Mouse (Mus musculus): Measurements from ENCODE around the gene Paqr4.

Paqr4 gene

GRCm38 (mm10) chr17:23725477-23725876 is 15.2 kb downstream of the Paqr4 start:
- DNase-seq = no peak

GRCm38 (mm10) chr17:23722376-23723125 is 18.1 kb downstream of the Paqr4 start, which contains the start of gene 1520401A03Rik:
TSS of gene 1520401A03Rik (minus strand) at chr17:23722783.
- no peak for DNase-seq

DNA sequence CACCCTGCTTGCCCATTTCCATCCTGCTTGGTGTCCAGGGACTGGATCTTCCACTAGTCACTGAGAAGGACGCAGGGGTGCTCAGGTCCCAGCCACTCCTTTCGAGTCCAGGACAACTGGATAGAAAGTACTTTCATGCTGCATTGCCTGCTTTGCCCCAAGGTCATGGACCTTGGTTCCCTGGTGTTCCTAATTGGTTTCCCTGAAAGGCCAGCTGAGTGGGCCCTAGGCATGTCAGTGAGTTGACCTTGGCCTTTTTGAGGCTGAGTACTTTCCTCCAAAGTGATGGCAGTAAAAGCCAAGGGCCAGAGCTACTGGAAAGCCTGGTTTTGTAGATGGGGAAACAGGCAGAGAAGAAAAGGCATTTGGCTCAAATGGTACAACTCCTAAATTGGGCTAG is 18.8 kb downstream of the Paqr4 start:
- DNase-seq = no peak

GRCm38 (mm10) chr17:23719455-23719854 is 21.2 kb downstream of the Paqr4 start:
- no peak for DNase-seq

DNA sequence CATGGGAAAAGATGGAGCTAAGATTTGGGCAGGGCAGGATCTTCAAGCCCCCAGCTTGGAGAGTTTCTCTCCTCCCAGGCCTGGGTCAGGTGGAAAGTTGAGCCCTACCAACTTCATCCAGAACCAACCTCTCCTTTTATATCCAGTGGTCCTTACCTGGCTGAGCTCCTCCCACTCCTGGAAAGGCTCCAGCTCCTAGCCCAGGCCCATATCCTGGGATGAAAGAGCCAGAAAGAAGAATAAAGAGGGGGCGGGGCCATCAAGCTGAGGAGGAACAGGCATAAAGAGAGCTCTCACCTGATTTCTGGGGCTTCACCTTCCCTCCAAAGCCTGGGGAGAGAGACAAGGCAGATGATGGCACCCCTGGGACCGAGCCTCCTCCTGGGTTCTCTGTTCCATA is 23.7 kb downstream of the Paqr4 start:
- no peak for DNase-seq

DNA sequence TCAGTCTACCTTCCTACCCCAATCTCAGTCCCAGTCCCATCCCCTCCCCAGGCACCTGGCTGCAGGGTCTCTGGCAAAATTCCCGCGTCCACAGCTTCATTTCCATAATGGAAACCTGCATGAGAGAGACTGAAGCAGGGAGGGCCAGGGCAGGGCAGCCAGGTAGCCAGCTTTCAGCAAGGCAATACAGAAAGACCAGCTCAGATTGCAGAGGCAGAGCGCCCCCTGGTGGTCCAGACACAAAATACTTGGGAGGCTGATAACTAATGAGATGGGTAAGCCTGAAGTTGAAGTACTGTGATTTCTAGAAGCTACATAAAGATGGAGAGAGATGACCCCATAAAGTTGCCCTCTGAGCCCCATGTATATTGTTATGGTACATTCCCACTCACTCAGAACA is 34.5 kb downstream of the Paqr4 start:
- peak; percentile 83 for DNase-seq

GRCm38 (mm10) chr17:23705525-23706104 is 35.1 kb downstream of the Paqr4 start:
- no peak for DNase-seq

- no peak for DNase-seq
Observed at GRCm38 (mm10) chr17:23704741-23705140, 35.9 kb downstream of the Paqr4 start.

- DNase-seq = no peak
Observed at GRCm38 (mm10) chr17:23703301-23703700, 37.4 kb downstream of the Paqr4 start.

DNA sequence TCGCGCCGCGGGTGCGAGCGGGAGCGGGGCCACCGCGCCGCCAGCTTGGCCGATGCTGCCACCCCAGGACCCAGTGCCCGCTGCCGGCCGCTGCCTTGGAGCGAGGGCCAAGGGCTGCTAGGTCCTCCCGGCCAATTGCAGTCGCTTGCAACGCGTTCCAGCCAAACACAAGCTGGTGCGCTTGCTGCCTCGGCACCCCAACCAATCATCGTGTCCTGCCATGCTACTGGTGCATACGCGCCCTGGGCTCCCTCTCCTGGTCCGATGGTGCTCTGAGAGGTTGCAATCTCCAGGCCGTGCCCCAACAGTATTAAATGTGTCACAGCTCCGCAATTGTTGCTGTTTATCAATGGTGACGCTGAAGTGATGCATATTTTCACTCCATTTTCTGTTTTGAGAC is 40.6 kb downstream of the Paqr4 start:
- DNase-seq = peak; percentile 95

GRCm38 (mm10) chr17:23699131-23700077 is 41.3 kb downstream of the Paqr4 start:
- peak; percentile 44 for DNase-seq

GRCm38 (mm10) chr17:23695801-23696200 is 44.9 kb downstream of the Paqr4 start:
- no peak for DNase-seq

DNA sequence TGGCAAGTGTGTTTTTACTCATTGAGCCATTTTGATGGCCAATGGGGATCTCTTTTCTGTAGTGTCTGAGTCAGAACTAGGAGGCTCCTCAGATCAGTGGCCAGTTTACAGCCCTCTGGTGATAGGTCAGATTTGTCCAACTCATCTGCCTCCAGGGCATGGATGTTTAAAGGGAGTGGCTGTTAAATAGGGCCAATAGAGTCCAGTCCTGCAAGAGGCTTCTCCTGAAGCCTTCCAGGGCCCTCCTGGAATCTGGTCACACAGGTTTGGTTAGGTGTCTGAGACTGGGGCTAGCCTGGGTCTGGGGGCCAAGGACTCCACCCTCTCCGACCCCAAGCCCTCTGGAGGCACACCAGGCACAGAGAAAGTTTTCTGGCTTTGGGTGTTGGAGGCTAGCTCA is 46.2 kb downstream of the Paqr4 start:
- no peak for DNase-seq
